Mouse (Mus musculus): Measurements from ENCODE around the gene Gm13277.
"Not testable (repeated sequence)": the region's sequence is repeated elsewhere in the genome, so short reads cannot be mapped to it uniquely, and the experiment has no call there.

The Gm13277 gene

DNA sequence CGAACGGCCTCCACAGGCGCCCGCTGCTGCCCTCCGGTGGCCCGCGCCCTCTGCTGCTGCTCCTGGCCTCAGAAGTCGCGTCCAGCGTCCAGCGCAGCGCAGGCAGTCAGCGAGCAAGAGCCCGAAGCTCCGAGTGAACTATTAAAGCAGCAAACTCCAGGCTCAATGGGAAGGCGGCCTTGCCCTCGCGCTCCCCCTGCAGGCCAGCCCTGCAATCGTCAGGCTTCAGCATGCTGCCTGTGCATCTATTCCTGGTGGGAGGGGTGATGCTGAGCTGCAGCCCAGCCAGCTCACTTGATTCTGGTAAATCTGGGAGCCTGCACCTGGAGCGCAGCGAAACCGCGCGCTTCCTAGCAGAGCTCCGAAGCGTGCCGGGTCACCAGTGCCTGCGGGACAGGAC lies at the start of gene Gm13277:
TSS of gene Gm13277 (plus strand) at position 231 of the 400 bp plus-strand sequence.
- not testable (repeated sequence) for DNase-seq (ENCODE audit: low read depth, low spot score)

DNA sequence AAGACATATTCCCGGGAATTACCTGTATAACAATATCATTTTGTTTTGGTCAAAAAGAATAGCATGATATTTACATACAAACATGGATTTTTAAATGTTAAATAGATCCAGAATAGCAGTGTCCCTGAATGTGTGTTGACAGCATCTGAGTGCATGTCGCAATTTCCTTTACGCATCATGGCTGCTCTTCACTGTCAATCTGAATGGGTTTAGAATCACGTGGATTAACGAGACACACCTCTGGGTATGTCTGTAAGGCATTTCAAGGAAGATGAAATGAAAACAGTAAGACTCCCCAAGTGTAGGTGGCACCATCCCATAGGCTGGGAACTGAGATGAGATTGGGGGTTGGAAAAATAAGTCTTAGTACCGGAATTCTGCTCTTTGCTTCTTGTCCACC lies 49.4 kb upstream of the Gm13277 start:
- DNase-seq (ENCODE audit: low read depth, low spot score), result no peak

DNA sequence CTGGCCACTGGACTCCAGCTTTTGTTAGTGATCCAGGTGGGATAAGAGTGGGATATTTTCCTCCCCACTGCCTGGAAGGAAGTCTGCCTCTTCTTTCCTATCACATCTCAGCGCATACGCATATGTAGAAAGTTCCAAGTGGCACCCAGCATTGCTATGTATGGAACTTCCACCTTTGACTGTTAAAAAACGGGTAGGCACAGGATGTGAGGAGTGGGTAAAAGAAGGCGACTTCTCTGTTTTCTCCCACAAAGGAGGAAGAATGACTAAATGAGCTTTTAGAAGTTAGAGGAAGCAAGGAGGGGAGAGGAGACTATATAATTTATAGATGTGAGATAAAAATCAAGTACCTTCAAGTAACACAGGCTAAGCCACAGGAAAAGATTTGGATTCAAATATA lies 47.0 kb upstream of the Gm13277 start:
- no peak for DNase-seq (ENCODE audit: low read depth, low spot score)

DNA sequence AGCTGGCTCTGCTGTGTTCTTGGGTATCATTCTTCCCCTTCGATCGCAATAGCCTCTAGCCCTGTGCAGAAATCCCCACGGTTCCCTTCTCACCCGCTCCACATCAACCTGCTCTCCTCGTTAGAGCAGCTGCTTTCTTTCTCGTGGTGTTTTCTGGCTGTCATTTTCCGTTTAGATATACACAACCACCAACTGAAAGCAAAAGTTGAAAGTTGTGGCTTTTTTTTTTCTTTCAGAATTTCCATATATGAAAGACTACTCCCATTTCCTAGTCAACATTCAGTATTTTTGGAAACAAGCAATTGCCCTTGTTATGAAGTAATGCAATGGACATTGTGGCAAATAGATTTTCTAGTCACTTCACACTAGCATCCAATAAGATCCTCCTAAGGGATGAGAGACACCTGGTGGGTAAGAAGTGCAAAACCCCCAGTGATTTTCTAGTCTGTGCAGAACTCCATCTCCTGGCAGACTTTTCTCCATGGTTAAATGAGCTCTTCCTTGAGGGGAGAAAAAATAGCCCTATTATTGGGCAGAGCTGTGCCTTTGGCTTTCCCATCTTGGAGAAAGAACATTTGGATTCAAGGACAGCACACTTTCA lies 45.6 kb upstream of the Gm13277 start:
- DNase-seq (ENCODE audit: low read depth, low spot score), result no peak

DNA sequence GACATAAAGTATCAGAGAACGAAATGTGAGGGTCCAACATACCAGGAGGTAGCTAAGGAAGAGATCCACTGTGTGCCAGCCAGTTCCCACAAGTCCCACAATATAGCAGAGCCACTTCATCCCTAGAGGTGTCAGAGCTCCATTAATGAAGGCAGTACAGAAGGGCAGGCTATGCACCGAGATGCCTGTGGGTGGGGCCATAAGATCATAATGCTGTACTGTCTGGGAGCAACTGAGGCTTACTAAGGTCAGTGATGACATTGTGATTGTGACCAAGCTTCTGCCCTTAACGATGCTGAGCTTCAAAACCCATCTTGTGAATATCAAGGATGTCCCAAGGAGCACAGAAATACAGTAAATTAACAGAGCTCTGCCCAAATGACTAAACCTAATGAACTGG lies 44.2 kb upstream of the Gm13277 start:
- DNase-seq (ENCODE audit: low read depth, low spot score), result no peak

DNA sequence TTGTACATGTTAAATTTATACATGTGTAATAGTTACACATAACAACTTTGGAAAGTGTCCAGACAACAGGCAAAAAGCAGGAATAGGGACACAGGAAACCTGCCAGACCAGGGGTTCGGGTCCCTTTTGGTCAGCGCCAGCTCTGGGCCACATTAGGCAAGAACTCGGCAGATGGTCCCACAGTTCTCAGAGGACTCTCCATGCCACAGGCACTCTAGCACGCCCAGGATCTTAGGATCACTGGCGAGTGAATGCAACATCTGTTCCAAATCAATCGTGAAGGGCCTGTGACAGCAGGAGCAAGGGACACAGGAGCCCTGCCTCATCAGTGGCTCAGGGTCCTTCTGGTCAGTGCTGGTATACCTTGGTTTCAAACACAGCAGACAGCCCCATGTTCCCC lies 38.5 kb upstream of the Gm13277 start:
- DNase-seq (ENCODE audit: low read depth, low spot score), result no peak

DNA sequence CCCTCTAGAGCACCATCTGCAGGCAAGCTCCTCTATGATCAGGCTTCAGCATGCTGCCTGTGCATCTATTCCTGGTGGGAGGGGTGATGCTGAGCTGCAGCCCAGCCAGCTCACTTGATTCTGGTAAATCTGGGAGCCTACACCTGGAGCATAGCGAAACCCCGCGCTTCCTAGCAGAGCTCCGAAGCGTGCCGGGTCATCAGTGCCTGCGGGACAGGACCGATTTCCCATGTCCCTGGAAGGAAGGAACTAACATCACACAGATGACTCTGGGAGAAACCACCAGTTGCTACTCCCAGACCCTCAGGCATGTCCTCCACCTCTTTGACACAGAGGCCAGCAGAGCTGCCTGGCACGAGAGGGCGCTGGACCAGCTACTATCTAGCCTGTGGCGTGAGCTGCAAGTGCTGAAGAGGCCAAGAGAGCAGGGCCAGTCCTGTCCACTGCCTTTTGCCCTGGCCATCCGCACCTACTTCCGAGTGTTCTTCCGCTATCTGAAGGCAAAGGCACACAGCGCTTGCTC lies 33.6 kb upstream of the Gm13277 start, which contains the start of gene Gm13271:
TSS of gene Gm13271 (plus strand) at position 51 of the 523 bp plus-strand sequence.
- DNase-seq (ENCODE audit: low read depth, low spot score), result not testable (repeated sequence)

DNA sequence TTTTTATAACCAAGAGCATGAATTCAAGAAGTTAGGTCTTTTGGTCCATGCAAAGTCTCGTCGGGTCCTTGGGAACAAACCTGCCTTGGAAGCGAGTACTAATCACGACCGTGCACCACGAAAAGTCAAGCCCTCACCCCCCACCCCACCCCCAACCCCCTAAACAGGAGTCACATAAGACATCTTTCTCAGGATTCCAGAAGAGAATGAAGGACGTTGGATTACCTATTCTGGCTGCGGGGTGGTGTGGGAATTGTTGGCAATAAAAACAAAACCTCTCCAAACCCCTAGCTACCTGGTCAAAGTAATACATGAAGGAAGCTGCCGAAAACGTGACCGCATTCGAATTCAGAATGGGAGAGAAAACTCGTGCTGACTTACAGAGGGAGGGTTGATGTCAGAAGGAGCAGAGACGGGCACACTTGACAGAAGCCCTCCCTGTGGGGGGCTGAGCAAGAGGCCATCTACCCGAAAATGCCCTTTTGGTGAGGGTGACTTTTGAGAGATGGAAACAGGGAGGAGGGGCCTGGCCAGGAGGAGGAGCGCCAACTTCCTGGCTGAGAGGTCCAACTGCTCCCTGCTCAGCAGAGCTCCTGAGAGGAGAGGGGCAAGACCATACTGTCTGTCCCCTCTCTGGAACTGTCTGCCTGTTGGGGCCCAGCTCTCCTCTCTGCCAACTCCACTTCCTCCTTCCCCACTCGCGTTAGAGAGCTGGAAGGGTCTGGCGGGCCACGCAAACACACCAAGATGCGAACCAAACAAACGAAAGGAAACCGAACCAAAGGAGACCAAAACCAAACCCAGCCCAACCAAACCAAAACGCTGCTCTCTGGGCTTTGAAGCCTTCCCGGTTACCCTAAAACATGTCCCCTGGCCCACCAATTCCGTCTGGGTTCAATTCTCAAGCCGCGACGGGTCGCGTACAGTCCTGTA lies 31.6 kb upstream of the Gm13277 start:
- DNase-seq (ENCODE audit: low read depth, low spot score), result not testable (repeated sequence)

DNA sequence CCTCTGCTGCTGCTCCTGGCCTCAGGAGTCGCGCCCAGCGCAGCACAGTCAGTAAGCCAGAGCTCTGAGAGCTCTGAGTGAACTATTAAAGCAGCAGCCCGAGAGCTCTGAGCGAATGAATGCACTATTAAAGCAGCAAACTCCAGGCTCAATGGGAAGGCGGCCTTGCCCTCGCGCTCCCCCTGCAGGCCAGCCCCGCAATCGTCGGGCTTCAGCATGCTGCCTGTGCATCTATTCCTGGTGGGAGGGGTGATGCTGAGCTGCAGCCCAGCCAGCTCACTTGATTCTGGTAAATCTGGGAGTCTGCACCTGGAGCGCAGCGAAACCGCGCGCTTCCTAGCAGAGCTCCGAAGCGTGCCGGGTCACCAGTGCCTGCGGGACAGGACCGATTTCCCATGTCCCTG lies 30.8 kb upstream of the Gm13277 start:
- DNase-seq (ENCODE audit: low read depth, low spot score), result peak; percentile 60

DNA sequence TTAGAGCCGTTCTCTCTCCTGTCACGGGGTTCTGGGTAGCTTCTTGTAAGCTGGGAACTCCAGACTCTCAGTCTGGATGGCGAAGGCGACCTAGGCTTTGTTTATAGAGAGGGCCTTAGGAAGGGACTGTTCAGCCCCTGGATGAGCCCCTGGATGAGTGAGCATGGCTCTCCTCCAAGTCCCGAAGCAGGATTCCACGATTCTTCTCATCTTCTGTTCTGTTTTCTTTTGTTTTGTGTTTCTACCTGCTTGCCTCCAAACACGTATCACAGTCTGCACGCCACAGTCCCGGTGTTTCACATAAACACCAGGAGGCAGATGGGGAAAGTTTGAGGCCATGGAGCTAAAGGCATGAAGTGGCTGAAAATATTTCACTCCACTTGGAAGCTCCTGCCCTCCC lies 29.7 kb upstream of the Gm13277 start:
- DNase-seq (ENCODE audit: low read depth, low spot score), result not testable (repeated sequence)

DNA sequence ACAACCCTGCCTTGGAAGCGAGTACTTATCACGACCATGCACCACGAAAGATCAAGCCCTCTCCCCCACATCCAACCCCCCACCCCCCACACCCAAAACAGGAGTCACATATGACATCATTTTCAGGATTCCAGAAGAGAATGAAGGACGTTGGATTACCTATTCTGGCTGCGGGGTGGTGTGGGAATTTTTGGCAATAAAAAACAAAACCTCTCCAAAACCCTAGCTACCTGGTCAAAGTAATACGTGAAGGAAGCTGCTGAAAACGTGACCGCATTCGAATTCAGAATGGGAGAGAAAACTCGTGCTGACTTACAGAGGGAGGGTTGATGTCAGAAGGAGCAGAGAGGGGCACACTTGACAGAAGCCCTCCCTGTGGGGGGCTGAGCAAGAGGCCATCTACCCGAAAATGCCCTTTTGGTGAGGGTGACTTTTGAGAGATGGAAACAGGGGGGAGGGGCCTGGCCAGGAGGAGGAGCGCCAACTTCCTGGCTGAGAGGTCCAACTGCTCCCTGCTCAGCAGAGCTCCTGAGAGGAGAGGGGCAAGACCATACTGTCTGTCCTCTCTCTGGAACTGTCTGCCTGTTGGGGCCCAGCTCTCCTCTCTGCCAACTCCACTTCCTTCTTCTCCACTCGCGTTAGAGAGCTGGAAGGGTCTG lies 28.7 kb upstream of the Gm13277 start, which contains the start of gene Gm13283:
TSS of gene Gm13283 (plus strand) at position 510 of the 659 bp plus-strand sequence.
- not testable (repeated sequence) for DNase-seq (ENCODE audit: low read depth, low spot score)

DNA sequence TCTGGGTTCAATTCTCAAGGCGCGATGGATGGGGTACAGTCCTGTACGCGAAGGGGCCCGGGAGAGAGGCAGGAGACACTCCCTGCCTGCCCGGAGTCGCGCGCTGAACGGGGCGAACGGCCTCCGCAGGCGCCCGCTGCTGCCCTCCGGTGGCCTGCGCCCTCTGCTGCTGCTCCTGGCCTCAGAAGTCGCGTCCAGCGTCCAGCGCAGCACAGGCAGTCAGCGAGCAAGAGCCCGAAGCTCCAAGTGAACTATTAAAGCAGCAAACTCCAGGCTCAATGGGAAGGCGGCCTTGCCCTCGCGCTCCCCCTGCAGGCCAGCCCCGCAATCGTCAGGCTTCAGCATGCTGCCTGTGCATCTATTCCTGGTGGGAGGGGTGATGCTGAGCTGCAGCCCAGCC lies 28.0 kb upstream of the Gm13277 start:
- DNase-seq (ENCODE audit: low read depth, low spot score), result not testable (repeated sequence)

DNA sequence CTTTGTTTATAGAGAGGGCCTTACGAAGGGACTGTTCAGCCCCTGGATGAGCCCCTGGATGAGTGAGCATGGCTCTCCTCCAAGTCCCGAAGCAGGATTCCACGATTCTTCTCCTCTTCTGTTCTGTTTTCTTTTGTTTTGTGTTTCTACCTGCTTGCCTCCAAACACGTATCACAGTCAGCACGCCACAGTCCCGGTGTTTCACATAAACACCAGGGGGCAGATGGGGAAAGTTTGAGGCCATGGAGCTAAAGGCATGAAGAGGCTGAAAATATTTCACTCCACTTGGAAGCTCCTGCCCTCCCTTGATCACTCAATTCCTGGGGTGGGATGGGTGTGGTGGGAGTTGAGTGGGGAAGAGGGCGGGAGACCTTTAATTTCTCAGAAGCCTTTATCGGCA lies 26.7 kb upstream of the Gm13277 start:
- not testable (repeated sequence) for DNase-seq (ENCODE audit: low read depth, low spot score)

DNA sequence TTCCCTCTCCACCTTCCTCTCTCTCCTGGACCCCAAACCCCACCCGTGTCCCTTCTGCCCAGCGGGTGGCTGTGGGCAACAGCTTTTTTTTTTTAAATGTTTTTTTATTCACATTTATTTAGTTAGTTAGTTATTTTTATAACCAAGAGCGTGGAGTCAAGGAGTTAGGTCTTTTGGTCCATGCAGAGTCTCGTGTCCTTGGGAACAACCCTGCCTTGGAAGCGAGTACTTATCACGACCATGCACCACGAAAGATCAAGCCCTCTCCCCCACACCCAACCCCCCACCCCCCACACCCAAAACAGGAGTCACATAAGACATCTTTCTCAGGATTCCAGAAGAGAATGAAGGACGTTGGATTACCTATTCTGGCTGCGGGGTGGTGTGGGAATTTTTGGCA lies 26.1 kb upstream of the Gm13277 start:
- not testable (repeated sequence) for DNase-seq (ENCODE audit: low read depth, low spot score)

DNA sequence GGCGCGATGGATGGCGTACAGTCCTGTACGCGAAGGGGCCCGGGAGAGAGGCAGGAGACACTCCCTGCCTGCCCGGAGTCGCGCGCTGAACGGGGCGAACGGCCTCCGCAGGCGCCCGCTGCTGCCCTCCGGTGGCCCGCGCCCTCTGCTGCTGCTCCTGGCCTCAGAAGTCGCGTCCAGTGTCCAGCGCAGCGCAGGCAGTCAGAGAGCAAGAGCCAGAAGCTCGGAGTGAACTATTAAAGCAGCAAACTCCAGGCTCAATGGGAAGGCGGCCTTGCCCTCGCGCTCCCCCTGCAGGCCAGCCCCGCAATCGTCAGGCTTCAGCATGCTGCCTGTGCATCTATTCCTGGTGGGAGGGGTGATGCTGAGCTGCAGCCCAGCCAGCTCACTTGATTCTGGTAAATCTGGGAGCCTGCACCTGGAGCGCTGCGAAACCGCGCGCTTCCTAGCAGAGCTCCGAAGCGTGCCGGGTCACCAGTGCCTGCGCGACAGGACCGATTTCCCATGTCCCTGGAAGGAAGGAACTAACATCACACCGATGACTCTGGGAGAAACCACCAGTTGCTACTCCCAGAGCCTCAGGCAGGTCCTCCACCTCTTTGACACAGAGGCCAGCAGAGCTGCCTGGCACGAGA lies 24.9 kb upstream of the Gm13277 start:
- DNase-seq (ENCODE audit: low read depth, low spot score), result not testable (repeated sequence)

DNA sequence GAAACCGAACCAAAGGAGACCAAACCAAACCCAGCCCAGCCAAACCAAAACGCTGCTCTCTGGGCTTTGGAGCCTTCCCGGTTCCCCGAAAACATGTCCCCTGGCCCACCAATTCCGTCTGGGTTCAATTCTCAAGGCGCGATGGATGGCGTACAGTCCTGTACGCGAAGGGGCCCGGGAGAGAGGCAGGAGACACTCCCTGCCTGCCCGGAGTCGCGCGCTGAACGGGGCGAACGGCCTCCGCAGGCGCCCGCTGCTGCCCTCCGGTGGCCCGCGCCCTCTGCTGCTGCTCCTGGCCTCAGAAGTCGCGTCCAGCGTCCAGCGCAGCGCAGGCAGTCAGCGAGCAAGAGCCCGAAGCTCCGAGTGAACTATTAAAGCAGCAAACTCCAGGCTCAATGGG lies 14.9 kb upstream of the Gm13277 start, which contains the start of gene Gm13290:
TSS of gene Gm13290 (plus strand) at position 301 of the 400 bp plus-strand sequence.
- not testable (repeated sequence) for DNase-seq (ENCODE audit: low read depth, low spot score)

DNA sequence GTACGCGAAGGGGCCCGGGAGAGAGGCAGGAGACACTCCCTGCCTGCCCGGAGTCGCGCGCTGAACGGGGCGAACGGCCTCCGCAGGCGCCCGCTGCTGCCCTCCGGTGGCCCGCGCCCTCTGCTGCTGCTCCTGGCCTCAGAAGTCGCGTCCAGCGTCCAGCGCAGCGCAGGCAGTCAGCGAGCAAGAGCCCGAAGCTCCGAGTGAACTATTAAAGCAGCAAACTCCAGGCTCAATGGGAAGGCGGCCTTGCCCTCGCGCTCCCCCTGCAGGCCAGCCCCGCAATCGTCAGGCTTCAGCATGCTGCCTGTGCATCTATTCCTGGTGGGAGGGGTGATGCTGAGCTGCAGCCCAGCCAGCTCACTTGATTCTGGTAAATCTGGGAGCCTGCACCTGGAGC lies 11.8 kb upstream of the Gm13277 start, which contains the start of gene Gm13289:
TSS of gene Gm13289 (plus strand) at position 301 of the 400 bp plus-strand sequence.
- DNase-seq (ENCODE audit: low read depth, low spot score), result not testable (repeated sequence)

DNA sequence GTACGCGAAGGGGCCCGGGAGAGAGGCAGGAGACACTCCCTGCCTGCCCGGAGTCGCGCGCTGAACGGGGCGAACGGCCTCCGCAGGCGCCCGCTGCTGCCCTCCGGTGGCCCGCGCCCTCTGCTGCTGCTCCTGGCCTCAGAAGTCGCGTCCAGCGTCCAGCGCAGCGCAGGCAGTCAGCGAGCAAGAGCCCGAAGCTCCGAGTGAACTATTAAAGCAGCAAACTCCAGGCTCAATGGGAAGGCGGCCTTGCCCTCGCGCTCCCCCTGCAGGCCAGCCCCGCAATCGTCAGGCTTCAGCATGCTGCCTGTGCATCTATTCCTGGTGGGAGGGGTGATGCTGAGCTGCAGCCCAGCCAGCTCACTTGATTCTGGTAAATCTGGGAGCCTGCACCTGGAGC lies 8.9 kb upstream of the Gm13277 start, which contains the start of gene Gm13272:
TSS of gene Gm13272 (plus strand) at position 301 of the 400 bp plus-strand sequence.
- DNase-seq (ENCODE audit: low read depth, low spot score), result not testable (repeated sequence)

DNA sequence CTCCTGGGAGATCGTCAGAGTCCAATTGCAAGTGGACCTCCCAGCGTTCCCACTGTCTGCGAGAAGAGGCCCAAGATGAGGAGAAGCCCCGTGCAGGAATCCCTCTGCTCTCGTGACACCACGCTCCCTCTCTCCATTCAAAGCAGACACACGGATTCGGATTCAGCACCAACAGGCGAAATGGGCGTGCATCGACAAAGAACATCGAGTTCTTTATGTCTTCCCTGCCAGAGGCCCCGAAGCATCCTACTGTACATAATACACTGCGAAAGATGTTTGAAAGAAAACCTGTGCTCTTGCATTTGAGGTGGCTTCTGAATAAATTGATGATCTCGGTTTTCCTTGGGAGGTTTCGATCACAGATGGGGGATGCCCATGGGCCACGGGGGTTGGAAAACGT lies 8.1 kb upstream of the Gm13277 start:
- not testable (repeated sequence) for DNase-seq (ENCODE audit: low read depth, low spot score)

DNA sequence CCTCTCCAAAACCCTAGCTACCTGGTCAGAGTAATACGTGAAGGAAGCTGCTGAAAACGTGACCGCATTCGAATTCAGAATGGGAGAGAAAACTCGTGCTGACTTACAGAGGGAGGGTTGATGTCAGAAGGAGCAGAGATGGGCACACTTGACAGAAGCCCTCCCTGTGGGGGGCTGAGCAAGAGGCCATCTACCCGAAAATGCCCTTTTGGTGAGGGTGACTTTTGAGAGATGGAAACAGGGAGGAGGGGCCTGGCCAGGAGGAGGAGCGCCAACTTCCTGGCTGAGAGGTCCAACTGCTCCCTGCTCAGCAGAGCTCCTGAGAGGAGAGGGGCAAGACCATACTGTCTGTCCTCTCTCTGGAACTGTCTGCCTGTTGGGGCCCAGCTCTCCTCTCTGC lies 6.6 kb upstream of the Gm13277 start, which contains the start of gene Ifnz:
TSS of gene Ifnz (plus strand) at position 301 of the 400 bp plus-strand sequence.
- not testable (repeated sequence) for DNase-seq (ENCODE audit: low read depth, low spot score)

DNA sequence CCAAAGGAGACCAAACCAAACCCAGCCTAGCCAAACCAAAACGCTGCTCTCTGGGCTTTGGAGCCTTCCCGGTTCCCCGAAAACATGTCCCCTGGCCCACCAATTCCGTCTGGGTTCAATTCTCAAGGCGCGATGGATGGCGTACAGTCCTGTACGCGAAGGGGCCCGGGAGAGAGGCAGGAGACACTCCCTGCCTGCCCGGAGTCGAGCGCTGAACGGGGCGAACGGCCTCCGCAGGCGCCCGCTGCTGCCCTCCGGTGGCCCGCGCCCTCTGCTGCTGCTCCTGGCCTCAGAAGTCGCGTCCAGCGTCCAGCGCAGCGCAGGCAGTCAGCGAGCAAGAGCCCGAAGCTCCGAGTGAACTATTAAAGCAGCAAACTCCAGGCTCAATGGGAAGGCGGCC lies 6.1 kb upstream of the Gm13277 start:
- DNase-seq (ENCODE audit: low read depth, low spot score), result not testable (repeated sequence)
